In the genomic region with DNA sequence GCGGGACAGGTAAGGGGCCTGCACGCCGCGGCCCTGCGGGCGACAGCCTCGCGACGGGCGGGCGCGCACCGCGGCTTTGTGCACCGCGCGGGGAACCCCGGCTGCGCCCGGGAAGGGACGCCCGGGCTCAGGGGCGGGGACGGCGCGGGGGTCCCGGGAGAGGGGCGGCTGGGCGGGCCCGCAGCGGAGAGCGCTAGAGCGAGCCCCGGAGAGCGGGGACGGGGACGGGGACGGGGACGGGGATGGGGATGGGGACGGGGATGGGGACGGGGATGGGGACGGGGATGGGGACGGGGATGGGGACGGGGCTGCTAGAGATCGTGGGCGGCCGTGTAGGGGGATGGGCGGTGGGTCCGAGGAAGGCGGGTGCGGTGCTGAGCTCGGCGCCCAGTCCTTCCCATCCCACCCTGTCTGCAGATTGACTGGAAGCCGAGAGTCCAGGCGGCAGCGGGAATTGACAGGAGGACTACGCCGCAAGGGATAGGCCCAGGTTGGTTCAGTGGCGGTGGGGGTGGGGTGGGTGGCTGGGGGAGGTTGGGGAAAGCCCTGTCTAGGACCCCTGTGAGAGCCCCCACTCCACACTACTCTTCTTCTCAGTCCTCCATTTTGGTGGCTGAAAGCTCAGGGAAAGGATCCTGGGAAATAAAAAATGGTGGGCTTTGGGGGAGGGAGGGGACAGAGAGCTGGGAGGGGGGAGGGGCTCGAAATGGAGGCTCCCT, we compare ENCODE assay signal across 8 mouse cellular contexts. TPM values are rescaled to one million over a fixed set of nuclear protein-coding genes. Genes with fewer than 3 reads are reported as not detected.
DNase-seq lines count a peak whose midpoint lies in the region; ATAC-seq and TF ChIP-seq lines count a peak whose summit lies in the region.
"Not testable (repeated sequence)": the region's sequence is repeated elsewhere in the genome, so short reads cannot be mapped to it uniquely, and the experiment has no call there.

No protein-coding gene starts in this region.

- peaks cover 13% of the 10 kb centered on the region for H3K36me3 ChIP-seq in G1E (replicated peaks)
- not testable (repeated sequence) for H3K36me3 ChIP-seq in forebrain, embryonic 12.5 days (replicated peaks); hindbrain, embryonic 11.5 days (ENCODE audit: control insufficient read depth, insufficient read depth, low read length); lung, embryonic 15.5 days; neural tube, embryonic 13.5 days

- peak; percentile 5 for DNase-seq in G1E (ENCODE audit: low spot score)
- DNase-seq in cerebellum, postnatal 10 days = peak; percentile 64 to 68
- peak; percentile 37 for DNase-seq in hindbrain, embryonic 11.5 days (ENCODE audit: low spot score)
- peak; percentile 8 to 47 for DNase-seq in layer of hippocampus, postnatal 10 days (ENCODE audit: low spot score in 2 of 2)
- DNase-seq in thymus, postnatal 4 days = peak; percentile 35

- peak overlapping the region; percentile 68 for H3K4me3 ChIP-seq in G1E (ENCODE audit: low read depth, low read length)
- peak overlapping the region; percentile 43 for H3K4me3 ChIP-seq in forebrain, embryonic 12.5 days (replicated peaks)
- peak overlapping the region; percentile 41 for H3K4me3 ChIP-seq in hindbrain, embryonic 11.5 days (ENCODE audit: low read depth, low read length)
- H3K4me3 ChIP-seq in lung, embryonic 15.5 days = peak overlapping the region; percentile 47
- H3K4me3 ChIP-seq in neural tube, embryonic 13.5 days = peak overlapping the region; percentile 45

- peak overlapping the region; percentile 61 for H3K27ac ChIP-seq in forebrain, embryonic 12.5 days
- H3K27ac ChIP-seq in hindbrain, embryonic 11.5 days (ENCODE audit: low read depth, low read length) = peak overlapping the region; percentile 24; the same call in 1 of the 2 replicates
- H3K27ac ChIP-seq in lung, embryonic 15.5 days = not testable (repeated sequence)
- H3K27ac ChIP-seq in neural tube, embryonic 13.5 days (replicated peaks) = peak overlapping the region; percentile 80

- TF ChIP-seq CTCF in G1E (IDR thresholded peaks at IDR 0.05; ENCODE audit: low read depth, low read length) = not testable (repeated sequence)

- H3K4me2 ChIP-seq in forebrain, embryonic 12.5 days = peak overlapping the region; percentile 52
- peak overlapping the region; percentile 39 for H3K4me2 ChIP-seq in hindbrain, embryonic 11.5 days (replicated peaks; ENCODE audit: low read depth, low read length)
- H3K4me2 ChIP-seq in lung, embryonic 15.5 days = peak overlapping the region; percentile 47
- H3K4me2 ChIP-seq in neural tube, embryonic 13.5 days = peak overlapping the region; percentile 56

- 0 out of 2 replicates have a peak, but pooled peaks have one; percentile 30 for ATAC-seq in G1E (ENCODE audit: extremely low read depth, insufficient number of reproducible peaks, low FRiP score, poor library complexity, severe bottlenecking)
- peak; percentile 52 for ATAC-seq in forebrain, embryonic 12.5 days (ENCODE audit: low FRiP score)
- ATAC-seq in hindbrain, embryonic 11.5 days (ENCODE audit: low FRiP score) = peak; percentile 82
- peak; percentile 60 for ATAC-seq in lung, embryonic 15.5 days (ENCODE audit: borderline replicate concordance, extremely low read depth, low FRiP score, low TSS enrichment)
- peak; percentile 79 for ATAC-seq in neural tube, embryonic 13.5 days (ENCODE audit: low read depth)

- H3K9ac ChIP-seq in forebrain, embryonic 12.5 days = peak overlapping the region; percentile 54
- H3K9ac ChIP-seq in hindbrain, embryonic 11.5 days (ENCODE audit: low read depth, low read length) = 0 out of 2 replicates have a peak overlapping the region, but pooled peaks have one; percentile 47
- peak overlapping the region; percentile 42 for H3K9ac ChIP-seq in lung, embryonic 15.5 days
- H3K9ac ChIP-seq in neural tube, embryonic 13.5 days = peak overlapping the region; percentile 71

- not testable (repeated sequence) for H3K4me1 ChIP-seq in G1E (ENCODE audit: insufficient read depth, low read depth, low read length); hindbrain, embryonic 11.5 days (replicated peaks; ENCODE audit: control insufficient read depth, insufficient read depth, low read length); lung, embryonic 15.5 days
- peaks cover 12% of the 10 kb centered on the region for H3K4me1 ChIP-seq in forebrain, embryonic 12.5 days
- H3K4me1 ChIP-seq in neural tube, embryonic 13.5 days (replicated peaks) = peaks cover 16% of the 10 kb centered on the region

- WGBS in forebrain, embryonic 12.5 days = 13% methylated on average over 3 of the region's 60 CpGs
- WGBS in hindbrain, embryonic 11.5 days = 12% methylated on average over 2 of the region's 60 CpGs
- WGBS in lung, embryonic 15.5 days = 26% methylated on average over 6 of the region's 60 CpGs
- WGBS in neural tube, embryonic 13.5 days = 21% methylated on average over 13 of the region's 60 CpGs

- not testable (repeated sequence) for H3K9me3 ChIP-seq in G1E (replicated peaks); forebrain, embryonic 12.5 days; hindbrain, embryonic 11.5 days (ENCODE audit: control insufficient read depth, low read length); lung, embryonic 15.5 days; neural tube, embryonic 13.5 days

- not testable (repeated sequence) for H3K27me3 ChIP-seq in G1E (ENCODE audit: insufficient read depth, low read length); forebrain, embryonic 12.5 days; hindbrain, embryonic 11.5 days (ENCODE audit: control insufficient read depth, insufficient read depth, low read length); lung, embryonic 15.5 days; neural tube, embryonic 13.5 days

RNA-seq across cellular contexts. Expression of a gene that starts 0.5 kb away (rescaled TPM):
- 269 and 293 TPM in 2 replicates for total RNA-seq in G1E (2014; fragmentation: Nextera tagmentation)
- 192 and 233 TPM in 2 replicates for total RNA-seq in G1E (2017)
- 525 and 668 TPM in 2 replicates for polyA plus RNA-seq in G1E (2012)
- 632 and 641 TPM in 2 replicates for polyA plus RNA-seq in forebrain, embryonic 12.5 days (2016; fragmentation: Nextera tagmentation; extraction: Ambion mirVana)
- 733 and 747 TPM in 2 replicates for polyA plus RNA-seq in hindbrain, embryonic 11.5 days (2014; fragmentation: Nextera tagmentation; extraction: Ambion mirVana)
- total RNA-seq in layer of hippocampus, postnatal 10 days (2021) = 100 to 1,000 TPM; 396 to 461 TPM
- 432 and 477 TPM in 2 replicates for polyA plus RNA-seq in lung, embryonic 15.5 days (2015; fragmentation: Nextera tagmentation; extraction: Ambion mirVana)
- polyA plus RNA-seq in neural tube, embryonic 13.5 days (2015; fragmentation: Nextera tagmentation; extraction: Ambion mirVana) = 703 and 734 TPM in 2 replicates

RNA-seq across cellular contexts. Expression of a gene that starts 25.7 kb away (rescaled TPM):
- total RNA-seq in G1E (2014; fragmentation: Nextera tagmentation) (84.3 and 89.7 TPM in 2 replicates), G1E (2017) (359 and 379 TPM in 2 replicates)
- 69.9 and 72.1 TPM in 2 replicates for polyA plus RNA-seq in G1E (2012)
- 411 and 412 TPM in 2 replicates for polyA plus RNA-seq in forebrain, embryonic 12.5 days (2016; fragmentation: Nextera tagmentation; extraction: Ambion mirVana)
- polyA plus RNA-seq in hindbrain, embryonic 11.5 days (2014; fragmentation: Nextera tagmentation; extraction: Ambion mirVana) = 460 and 466 TPM in 2 replicates
- total RNA-seq in layer of hippocampus, postnatal 10 days (2021) = 10 to 100 TPM; 89.6 to 99.8 TPM
- polyA plus RNA-seq in lung, embryonic 15.5 days (2015; fragmentation: Nextera tagmentation; extraction: Ambion mirVana) = 621 and 638 TPM in 2 replicates
- 303 and 387 TPM in 2 replicates for polyA plus RNA-seq in neural tube, embryonic 13.5 days (2015; fragmentation: Nextera tagmentation; extraction: Ambion mirVana)

RNA-seq across cellular contexts. Expression of a gene that starts 55.2 kb away (rescaled TPM):
- not detected in 2 replicates for total RNA-seq in G1E (2014; fragmentation: Nextera tagmentation)
- 0.27 and 0.35 TPM in 2 replicates for total RNA-seq in G1E (2017)
- 0.17 and 0.24 TPM in 2 replicates for polyA plus RNA-seq in G1E (2012)
- 131 and 138 TPM in 2 replicates for polyA plus RNA-seq in forebrain, embryonic 12.5 days (2016; fragmentation: Nextera tagmentation; extraction: Ambion mirVana)
- polyA plus RNA-seq in hindbrain, embryonic 11.5 days (2014; fragmentation: Nextera tagmentation; extraction: Ambion mirVana) = 99.1 and 107 TPM in 2 replicates
- 100 to 1,000 TPM; 138 to 153 TPM for total RNA-seq in layer of hippocampus, postnatal 10 days (2021)
- 85.4 and 99.2 TPM in 2 replicates for polyA plus RNA-seq in lung, embryonic 15.5 days (2015; fragmentation: Nextera tagmentation; extraction: Ambion mirVana)
- 191 and 193 TPM in 2 replicates for polyA plus RNA-seq in neural tube, embryonic 13.5 days (2015; fragmentation: Nextera tagmentation; extraction: Ambion mirVana)

RNA-seq across cellular contexts. Expression of a gene that starts 56.0 kb away (rescaled TPM):
- not detected in 2 replicates for total RNA-seq in G1E (2014; fragmentation: Nextera tagmentation)
- not detected in 2 replicates for total RNA-seq in G1E (2017)
- polyA plus RNA-seq in G1E (2012) = not detected in 2 replicates
- 0.76 and 1.5 TPM in 2 replicates for polyA plus RNA-seq in forebrain, embryonic 12.5 days (2016; fragmentation: Nextera tagmentation; extraction: Ambion mirVana)
- 0.82 and 1.3 TPM in 2 replicates for polyA plus RNA-seq in hindbrain, embryonic 11.5 days (2014; fragmentation: Nextera tagmentation; extraction: Ambion mirVana)
- 1 to 10 TPM; 3.2 to 3.9 TPM for total RNA-seq in layer of hippocampus, postnatal 10 days (2021)
- polyA plus RNA-seq in lung, embryonic 15.5 days (2015; fragmentation: Nextera tagmentation; extraction: Ambion mirVana) = 1.5 and 3.8 TPM in 2 replicates
- polyA plus RNA-seq in neural tube, embryonic 13.5 days (2015; fragmentation: Nextera tagmentation; extraction: Ambion mirVana) = 5.5 and 9.5 TPM in 2 replicates

Comparison
In these comparisons a context has a peak if more than half of its experiments do, and no peak if none do; other contexts are left out.
1. ATAC-seq: peak in every context shown above with its lines; median percentile 82 in hindbrain, embryonic 11.5 days; 79 in neural tube, embryonic 13.5 days; 60 in lung, embryonic 15.5 days; 52 in forebrain, embryonic 12.5 days; 30 in G1E.
2. DNase-seq: peak in every context shown above with its lines; median percentile 66 in cerebellum, postnatal 10 days; 37 in hindbrain, embryonic 11.5 days; 35 in thymus, postnatal 4 days; 28 in layer of hippocampus, postnatal 10 days; 5 in G1E.
3. RNA of a gene that starts 55.2 kb away (polyA plus RNA-seq): 191 to 193 TPM in neural tube, embryonic 13.5 days, 131 to 138 TPM in forebrain, embryonic 12.5 days, 99.1 to 107 TPM in hindbrain, embryonic 11.5 days and 85.4 to 99.2 TPM in lung, embryonic 15.5 days; 0.17 to 0.24 TPM in G1E; every median in the first group is over 10 times any median in the second.
4. Peak in every context shown above with its lines, with median percentiles within 50 percentile points of each other: H3K4me3 ChIP-seq, H3K4me2 ChIP-seq and H3K9ac ChIP-seq.